Mouse (Mus musculus): ENCODE results near the gene Enah. TPM values are rescaled to one million over a fixed set of nuclear protein-coding genes. Genes with fewer than 3 reads are reported as not detected.

Enah gene
- polyA plus RNA-seq, 1 experiment from 2014 or later = 22.2 TPM

GRCm38 (mm10) chr1:181900846-181901245 lies 118.9 kb downstream of the Enah start:
- H3K9ac ChIP-seq = no peak overlapping the region
- WGBS = 87% methylated on average over 1 of the region's 1 CpGs
- H3K36me3 ChIP-seq (ENCODE audit: insufficient read depth) = peaks cover 20% of the 10 kb centered on the region
- no peak overlapping the region for H3K27ac ChIP-seq (ENCODE audit: low read depth)
- no peak overlapping the region for H3K4me2 ChIP-seq
- DNase-seq = no peak
- H3K4me3 ChIP-seq (ENCODE audit: low read depth, low read length) = no peak overlapping the region
- no peak for ATAC-seq (ENCODE audit: insufficient read depth)
- H3K27me3 ChIP-seq (ENCODE audit: insufficient read depth, low read length) = no peaks in the 10 kb centered on the region
- no peaks in the 10 kb centered on the region for H3K4me1 ChIP-seq (ENCODE audit: insufficient read depth)
- TF ChIP-seq CTCF (IDR thresholded peaks at IDR 0.05; ENCODE audit: low read depth) = no peak
- H3K9me3 ChIP-seq (ENCODE audit: low read depth, low read length) = no peaks in the 10 kb centered on the region

GRCm38 (mm10) chr1:181898961-181899360 lies 120.8 kb downstream of the Enah start:
- Histone ChIP-seq H3K9me3 (ENCODE audit: low read depth, low read length) (no peaks in the 10 kb centered on the region), H3K9ac (no peak overlapping the region), H3K4me2 (no peak overlapping the region), H3K4me3 (ENCODE audit: low read depth, low read length) (no peak overlapping the region), H3K27me3 (ENCODE audit: insufficient read depth, low read length) (no peaks in the 10 kb centered on the region), H3K36me3 (ENCODE audit: insufficient read depth) (peaks cover 5% of the 10 kb centered on the region; the same call in 1 of the 2 replicates), H3K27ac (ENCODE audit: low read depth) (no peak overlapping the region), H3K4me1 (ENCODE audit: insufficient read depth) (no peaks in the 10 kb centered on the region)
- DNase-seq (no peak), ATAC-seq (ENCODE audit: insufficient read depth) (no peak)
- WGBS = 65% methylated on average over 1 of the region's 1 CpGs
- TF ChIP-seq CTCF (IDR thresholded peaks at IDR 0.05; ENCODE audit: low read depth) = no peak

GRCm38 (mm10) chr1:181896991-181897390 lies 122.8 kb downstream of the Enah start:
- DNase-seq (no peak), ATAC-seq (ENCODE audit: insufficient read depth) (no peak)
- Histone ChIP-seq H3K4me1 (ENCODE audit: insufficient read depth) (no peaks in the 10 kb centered on the region), H3K4me2 (no peak overlapping the region), H3K9ac (no peak overlapping the region), H3K27ac (ENCODE audit: low read depth) (no peak overlapping the region), H3K27me3 (ENCODE audit: insufficient read depth, low read length) (no peaks in the 10 kb centered on the region), H3K9me3 (ENCODE audit: low read depth, low read length) (no peaks in the 10 kb centered on the region), H3K4me3 (ENCODE audit: low read depth, low read length) (no peak overlapping the region), H3K36me3 (ENCODE audit: insufficient read depth) (no peaks in the 10 kb centered on the region)
- WGBS = 62% methylated on average over 10 of the region's 10 CpGs
- no peak for TF ChIP-seq CTCF (IDR thresholded peaks at IDR 0.05; ENCODE audit: low read depth)

- H3K27ac ChIP-seq (ENCODE audit: low read depth) = no peak overlapping the region
- no peak for ATAC-seq (ENCODE audit: insufficient read depth)
These were observed 126.1 kb downstream of the Enah start for GRCm38 (mm10) chr1:181893721-181894120.

GRCm38 (mm10) chr1:181889670-181890069 lies 130.1 kb downstream of the Enah start:
- Histone ChIP-seq H3K4me2 (no peak overlapping the region), H3K4me3 (ENCODE audit: low read depth, low read length) (no peak overlapping the region), H3K9ac (no peak overlapping the region), H3K36me3 (ENCODE audit: insufficient read depth) (no peaks in the 10 kb centered on the region), H3K27me3 (ENCODE audit: insufficient read depth, low read length) (no peaks in the 10 kb centered on the region), H3K27ac (ENCODE audit: low read depth) (no peak overlapping the region), H3K4me1 (ENCODE audit: insufficient read depth) (no peaks in the 10 kb centered on the region), H3K9me3 (ENCODE audit: low read depth, low read length) (no peaks in the 10 kb centered on the region)
- no peak for TF ChIP-seq CTCF (IDR thresholded peaks at IDR 0.05; ENCODE audit: low read depth)
- DNase-seq (no peak), ATAC-seq (ENCODE audit: insufficient read depth) (no peak)
- WGBS = 83% methylated on average over 7 of the region's 7 CpGs

More at GRCm38 (mm10) chr1:181893721-181894120, 126.1 kb downstream of the Enah start:
- WGBS = 64% methylated on average over 8 of the region's 8 CpGs
- Histone ChIP-seq H3K27me3 (ENCODE audit: insufficient read depth, low read length) (no peaks in the 10 kb centered on the region), H3K9me3 (ENCODE audit: low read depth, low read length) (no peaks in the 10 kb centered on the region), H3K36me3 (ENCODE audit: insufficient read depth) (no peaks in the 10 kb centered on the region), H3K4me2 (no peak overlapping the region), H3K9ac (no peak overlapping the region), H3K4me1 (ENCODE audit: insufficient read depth) (no peaks in the 10 kb centered on the region), H3K4me3 (ENCODE audit: low read depth, low read length) (no peak overlapping the region)
- no peak for DNase-seq
- TF ChIP-seq CTCF (IDR thresholded peaks at IDR 0.05; ENCODE audit: low read depth) = no peak

- DNase-seq = peak; percentile 91
- Histone ChIP-seq H3K9ac (no peak overlapping the region), H3K27ac (ENCODE audit: low read depth) (no peak overlapping the region), H3K4me3 (ENCODE audit: low read depth, low read length) (no peak overlapping the region), H3K4me2 (no peak overlapping the region), H3K9me3 (ENCODE audit: low read depth, low read length) (no peaks in the 10 kb centered on the region), H3K27me3 (ENCODE audit: insufficient read depth, low read length) (no peaks in the 10 kb centered on the region), H3K4me1 (ENCODE audit: insufficient read depth) (no peaks in the 10 kb centered on the region), H3K36me3 (ENCODE audit: insufficient read depth) (no peaks in the 10 kb centered on the region)
- peak; percentile 74 for ATAC-seq (ENCODE audit: insufficient read depth)
- 3% methylated on average over 11 of the region's 11 CpGs for WGBS
- peak; percentile 100 for TF ChIP-seq CTCF (IDR thresholded peaks at IDR 0.05; ENCODE audit: low read depth)
These were observed 131.0 kb downstream of the Enah start for GRCm38 (mm10) chr1:181888801-181889200.

- peak; percentile 77 for DNase-seq
- peak overlapping the region; percentile 39; the same call in 1 of the 2 replicates for H3K4me2 ChIP-seq
These were observed 138.3 kb downstream of the Enah start for GRCm38 (mm10) chr1:181881532-181881931.

More at GRCm38 (mm10) chr1:181881532-181881931, 138.3 kb downstream of the Enah start:
- WGBS = 17% methylated on average over 8 of the region's 8 CpGs
- Histone ChIP-seq H3K36me3 (ENCODE audit: insufficient read depth) (no peaks in the 10 kb centered on the region), H3K4me3 (ENCODE audit: low read depth, low read length) (no peak overlapping the region), H3K27ac (ENCODE audit: low read depth) (no peak overlapping the region), H3K9ac (no peak overlapping the region), H3K9me3 (ENCODE audit: low read depth, low read length) (no peaks in the 10 kb centered on the region), H3K4me1 (ENCODE audit: insufficient read depth) (no peaks in the 10 kb centered on the region), H3K27me3 (ENCODE audit: insufficient read depth, low read length) (no peaks in the 10 kb centered on the region)
- peak; percentile 83 for TF ChIP-seq CTCF (IDR thresholded peaks at IDR 0.05; ENCODE audit: low read depth)
- peak; percentile 39; the same call in 1 of the 2 replicates for ATAC-seq (ENCODE audit: insufficient read depth)
